Mouse (Mus musculus) heart, embryonic 13.5 days (tissue): Measurements from ENCODE around the gene Ptprg. TPM values are rescaled to one million over a fixed set of nuclear protein-coding genes. Genes with fewer than 3 reads are reported as not detected.

Source experiments
- ATAC-seq: fragments of 200-750 bp; cut with Nextera tagmentation; 2 replicates; pipeline ENCODE4 v1.8.0; 2017; ENCODE audit warnings: moderate TSS enrichment; ENCODE audit not compliant: insufficient number of reproducible peaks, low FRiP score, low TSS enrichment; ENCODE audit errors: extremely low read depth
- H3K27ac ChIP-seq: fragments of 300-500 bp; sonication (generic); replicated peaks from 2 replicates; pipeline ENCODE4 v1.5.1; 2015; ENCODE audit warnings: moderate library complexity, mild to moderate bottlenecking, inconsistent platforms
- H3K27me3 ChIP-seq: fragments of 300-500 bp; sonication (generic); replicated peaks from 2 replicates; pipeline ENCODE4 v1.6.1; 2015; ENCODE audit warnings: mild to moderate bottlenecking, inconsistent platforms
- H3K36me3 ChIP-seq: fragments of 300-500 bp; sonication (generic); 2 replicates; pipeline ENCODE4 v1.6.1; 2015; ENCODE audit warnings: mild to moderate bottlenecking, inconsistent platforms
- H3K4me1 ChIP-seq: fragments of 300-500 bp; sonication (generic); 2 replicates; pipeline ENCODE4 v1.6.1; 2015; ENCODE audit warnings: inconsistent platforms
- H3K4me2 ChIP-seq: fragments of 300-500 bp; sonication (generic); 2 replicates; pipeline ENCODE4 v1.6.1; 2015; ENCODE audit warnings: inconsistent platforms, mild to moderate bottlenecking, moderate library complexity
- H3K4me3 ChIP-seq: fragments of 300-500 bp; sonication (generic); 2 replicates; pipeline ENCODE4 v1.5.1; 2015; ENCODE audit warnings: moderate library complexity, mild to moderate bottlenecking, inconsistent platforms
- H3K9ac ChIP-seq: fragments of 300-500 bp; sonication (generic); 2 replicates; pipeline ENCODE4 v1.6.1; 2015; ENCODE audit warnings: inconsistent platforms, mild to moderate bottlenecking, moderate library complexity
- H3K9me3 ChIP-seq: fragments of 300-500 bp; sonication (generic); 2 replicates; pipeline ENCODE4 v1.6.1; 2016; ENCODE audit warnings: inconsistent platforms
- WGBS: fragments of 180-500 bp; shearing (Covaris S2); methylation state at CpG from one replicate; pipeline ENCODE4 v1.1.7; 2015; ENCODE audit warnings: mixed read lengths; 5-methylcytosine and 5-hydroxymethylcytosine counted together
- polyA plus RNA-seq: library from polyadenylated mRNA; unstranded; fragments of >200 nt; fragmentation: Nextera tagmentation; extraction: Ambion mirVana; gene quantifications from 2 replicates; pipeline ENCODE4 v1.2.1, GENCODE M21; 2015

Gene Ptprg
- polyA plus RNA-seq, 1 experiment from 2014 or later: 18.3 TPM

DNA sequence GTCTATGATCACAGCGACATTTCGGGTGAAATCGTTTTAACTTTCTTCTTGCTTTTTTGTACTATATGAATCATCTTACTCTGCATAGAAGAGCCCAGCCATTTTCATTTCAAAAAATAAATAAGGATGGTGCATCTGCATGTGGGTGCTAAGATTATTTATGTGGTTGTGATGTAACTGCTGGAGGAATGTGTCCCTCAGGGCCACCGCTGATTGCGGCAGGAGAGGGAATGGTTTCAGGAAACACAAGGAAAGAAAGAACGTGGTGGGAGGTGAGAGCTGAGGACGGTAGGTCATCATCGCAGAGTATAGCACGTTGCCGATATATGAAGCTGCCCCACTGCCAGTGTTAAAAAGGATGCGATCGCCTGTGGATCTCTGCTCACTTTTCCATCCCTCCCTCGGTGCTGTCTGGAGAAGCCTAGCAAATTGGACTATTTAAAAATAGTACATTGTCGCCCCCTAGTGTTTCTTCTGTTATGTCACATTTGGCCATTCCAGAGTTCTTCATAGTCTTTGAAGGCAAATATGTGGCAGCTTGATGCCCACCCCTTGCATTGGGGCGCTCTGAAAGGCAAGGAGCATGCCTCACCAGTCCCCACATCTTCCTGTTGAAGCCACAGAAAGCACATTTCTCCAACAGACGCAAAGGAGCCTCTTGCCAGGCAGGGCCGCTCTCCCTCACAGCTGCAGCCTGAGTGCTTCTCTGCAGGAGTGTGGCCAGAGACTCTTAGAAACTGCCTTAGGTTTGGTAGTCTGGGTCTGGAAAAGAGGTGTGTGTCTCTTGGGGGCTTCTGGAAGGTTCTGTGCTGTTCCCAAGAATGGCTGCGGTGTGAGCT is 586.5 kb downstream of the Ptprg start:
- Histone ChIP-seq H3K4me1 (peaks cover 13% of the 10 kb centered on the region), H3K27ac (no peak overlapping the region), H3K36me3 (0 out of 2 replicates have a peak, but pooled peaks cover 7% of the 10 kb centered on the region), H3K4me2 (peak overlapping the region; percentile 47), H3K4me3 (peak overlapping the region; percentile 8; the same call in 1 of the 2 replicates), H3K9me3 (no peaks in the 10 kb centered on the region), H3K9ac (no peak overlapping the region), H3K27me3 (no peaks in the 10 kb centered on the region)
- ATAC-seq: no peak
- WGBS: 43% methylated on average over 18 of the region's 18 CpGs

DNA sequence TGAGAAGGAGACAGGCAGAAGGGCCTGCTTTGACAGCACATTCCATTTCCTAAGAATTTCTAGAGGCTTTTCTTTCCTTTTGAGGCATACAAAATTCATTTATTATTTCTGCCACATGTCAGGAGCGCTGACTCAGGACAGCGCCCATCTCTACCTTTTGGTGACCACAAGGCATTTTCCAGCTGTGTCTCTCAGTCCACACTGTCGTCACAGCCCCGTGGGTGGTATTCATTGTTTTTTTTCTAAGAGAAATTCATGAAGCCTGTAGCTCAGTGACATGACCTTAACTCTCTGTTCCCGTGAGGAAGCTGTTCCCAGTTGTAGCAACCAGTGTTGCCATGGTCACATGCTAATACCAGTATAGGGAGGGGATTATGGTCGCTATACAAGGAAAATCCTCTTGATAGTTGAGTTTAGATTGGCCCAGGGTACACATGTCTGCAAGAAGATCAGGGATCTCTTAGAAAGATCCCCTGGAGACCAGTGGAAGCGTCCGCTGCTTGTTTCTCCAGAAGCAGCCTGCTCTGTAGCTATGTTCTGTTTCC is 590.7 kb downstream of the Ptprg start:
- Histone ChIP-seq H3K4me2 (no peak overlapping the region), H3K9ac (no peak overlapping the region), H3K4me3 (no peak overlapping the region), H3K4me1 (peaks cover 10% of the 10 kb centered on the region), H3K27me3 (no peaks in the 10 kb centered on the region), H3K9me3 (no peaks in the 10 kb centered on the region), H3K27ac (no peak overlapping the region; the same call in 1 of the 2 replicates), H3K36me3 (peaks cover 23% of the 10 kb centered on the region)
- WGBS: 61% methylated on average over 8 of the region's 8 CpGs
- ATAC-seq: no peak

DNA sequence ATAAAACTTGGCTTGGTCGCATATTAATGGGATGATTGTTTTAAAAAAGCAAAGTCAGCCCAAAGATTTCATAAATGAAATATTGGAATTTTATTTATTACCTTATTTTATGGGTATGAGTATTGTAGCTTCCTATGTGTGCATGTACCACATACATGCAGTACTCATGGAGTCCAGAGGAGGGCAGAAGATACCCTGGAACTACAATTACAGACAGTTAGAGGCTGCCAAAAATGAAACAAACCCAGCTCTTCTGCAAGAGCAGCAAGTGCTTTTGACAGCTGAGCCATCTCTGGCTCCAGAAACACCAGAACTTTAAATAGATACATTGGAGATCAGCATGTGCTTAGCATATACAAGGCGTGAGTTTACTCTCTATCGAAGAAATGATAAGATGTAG is 592.6 kb downstream of the Ptprg start:
- H3K27ac ChIP-seq: no peak overlapping the region
- 86% methylated on average over 3 of the region's 3 CpGs for WGBS
- no peak for ATAC-seq
- H3K4me2 ChIP-seq: no peak overlapping the region
- no peak overlapping the region for H3K4me3 ChIP-seq
- no peaks in the 10 kb centered on the region for H3K9me3 ChIP-seq
- peaks cover 10% of the 10 kb centered on the region for H3K4me1 ChIP-seq
- H3K36me3 ChIP-seq: peaks cover 23% of the 10 kb centered on the region
- H3K27me3 ChIP-seq: no peaks in the 10 kb centered on the region
- no peak overlapping the region for H3K9ac ChIP-seq

DNA sequence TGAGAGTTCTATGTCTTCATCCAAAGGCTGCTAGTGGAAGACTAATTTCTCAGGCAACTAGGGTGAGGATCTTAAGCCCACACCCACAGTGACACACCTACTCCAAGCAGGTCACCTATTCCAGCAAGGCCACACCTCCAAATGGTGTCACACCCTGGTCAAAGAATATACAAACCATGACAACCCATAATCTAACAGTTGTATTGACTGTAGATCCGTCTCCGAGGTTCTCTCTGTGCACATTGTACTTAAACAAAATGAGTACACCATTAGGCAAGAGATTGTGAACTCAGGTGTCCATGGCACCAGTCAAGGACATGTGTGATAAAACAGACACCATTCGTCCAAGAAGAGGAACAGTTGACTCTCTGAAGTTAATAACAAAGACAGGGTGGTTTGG is 596.2 kb downstream of the Ptprg start:
- Histone ChIP-seq H3K36me3 (peaks cover 19% of the 10 kb centered on the region), H3K9me3 (no peaks in the 10 kb centered on the region), H3K4me3 (no peak overlapping the region), H3K27ac (no peak overlapping the region), H3K4me1 (no peaks in the 10 kb centered on the region), H3K4me2 (no peak overlapping the region), H3K27me3 (no peaks in the 10 kb centered on the region), H3K9ac (no peak overlapping the region)
- no peak for ATAC-seq
- WGBS: 63% methylated on average over 3 of the region's 3 CpGs

DNA sequence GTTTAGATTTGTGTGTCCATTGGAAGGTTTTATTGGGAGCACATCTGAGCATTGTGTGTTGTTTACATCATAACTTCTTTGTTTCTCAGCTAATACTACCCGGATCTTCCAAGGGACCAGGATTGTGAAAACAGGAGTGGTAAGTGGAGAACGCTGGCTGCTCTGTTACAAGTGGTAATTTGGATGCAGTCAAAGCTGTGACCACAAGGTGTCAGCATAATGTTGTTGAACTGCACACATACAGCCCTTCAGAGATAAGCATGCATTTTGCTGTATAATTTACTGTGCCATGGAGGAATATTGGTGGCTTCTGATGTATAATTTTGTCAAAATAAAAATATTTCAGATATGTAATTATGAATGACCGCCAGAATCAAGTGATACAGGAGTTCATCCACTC is 598.6 kb downstream of the Ptprg start:
- 27% methylated on average over 3 of the region's 3 CpGs for WGBS
- H3K27ac ChIP-seq: no peak overlapping the region

DNA sequence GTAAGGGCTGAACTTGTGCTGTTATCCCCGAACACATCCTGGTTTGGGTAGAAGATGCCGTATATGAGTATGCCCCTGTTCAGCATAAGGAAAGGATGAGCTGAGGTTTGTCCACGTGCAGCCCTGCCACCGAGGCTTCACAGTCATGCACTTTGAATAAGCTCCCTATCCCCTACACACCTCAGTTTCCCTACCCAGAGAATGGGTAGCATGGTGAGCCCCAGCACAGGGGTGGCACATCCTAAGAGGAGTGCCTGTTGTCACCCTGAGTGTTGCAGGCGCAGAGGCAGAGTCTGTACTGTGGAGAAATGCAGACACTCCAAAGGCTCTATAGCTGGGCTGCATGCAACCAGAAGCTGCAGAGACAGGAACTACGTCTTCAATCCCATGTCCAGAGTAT is 599.4 kb downstream of the Ptprg start:
- ATAC-seq: no peak
- H3K9ac ChIP-seq: no peak overlapping the region
- H3K4me2 ChIP-seq: no peak overlapping the region
- H3K27me3 ChIP-seq: no peaks in the 10 kb centered on the region
- no peaks in the 10 kb centered on the region for H3K9me3 ChIP-seq
- H3K36me3 ChIP-seq: 0 out of 2 replicates have a peak, but pooled peaks cover 2% of the 10 kb centered on the region
- no peak overlapping the region for H3K27ac ChIP-seq
- 85% methylated on average over 6 of the region's 6 CpGs for WGBS
- peaks cover 9% of the 10 kb centered on the region for H3K4me1 ChIP-seq
- H3K4me3 ChIP-seq: no peak overlapping the region

More for the DNA sequence above, 598.6 kb downstream of the Ptprg start:
- H3K4me1 ChIP-seq: peaks cover 4% of the 10 kb centered on the region
- no peaks in the 10 kb centered on the region for H3K27me3 ChIP-seq
- H3K9me3 ChIP-seq: no peaks in the 10 kb centered on the region
- H3K4me2 ChIP-seq: no peak overlapping the region
- ATAC-seq: no peak
- H3K36me3 ChIP-seq: 0 out of 2 replicates have a peak, but pooled peaks cover 2% of the 10 kb centered on the region
- H3K4me3 ChIP-seq: no peak overlapping the region
- no peak overlapping the region for H3K9ac ChIP-seq

DNA sequence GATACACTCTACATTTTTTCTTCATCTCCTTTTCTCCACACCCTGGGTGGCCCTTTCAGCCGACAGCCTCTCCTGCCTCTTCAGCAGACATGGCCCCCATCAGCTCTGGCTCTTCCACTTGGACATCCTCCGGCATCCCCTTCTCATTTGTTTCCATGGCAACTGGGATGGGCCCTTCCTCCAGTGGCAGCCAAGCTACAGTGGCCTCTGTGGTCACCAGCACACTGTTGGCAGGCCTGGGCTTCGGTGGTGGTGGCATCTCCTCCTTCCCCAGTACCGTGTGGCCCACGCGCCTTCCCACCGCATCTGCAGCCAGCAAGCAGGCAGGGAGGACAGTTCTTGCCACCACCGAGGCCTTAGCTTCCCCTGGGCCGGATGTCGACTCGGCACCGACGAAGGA is 600.3 kb downstream of the Ptprg start:
- no peak for ATAC-seq
- 80% methylated on average over 13 of the region's 13 CpGs for WGBS

DNA sequence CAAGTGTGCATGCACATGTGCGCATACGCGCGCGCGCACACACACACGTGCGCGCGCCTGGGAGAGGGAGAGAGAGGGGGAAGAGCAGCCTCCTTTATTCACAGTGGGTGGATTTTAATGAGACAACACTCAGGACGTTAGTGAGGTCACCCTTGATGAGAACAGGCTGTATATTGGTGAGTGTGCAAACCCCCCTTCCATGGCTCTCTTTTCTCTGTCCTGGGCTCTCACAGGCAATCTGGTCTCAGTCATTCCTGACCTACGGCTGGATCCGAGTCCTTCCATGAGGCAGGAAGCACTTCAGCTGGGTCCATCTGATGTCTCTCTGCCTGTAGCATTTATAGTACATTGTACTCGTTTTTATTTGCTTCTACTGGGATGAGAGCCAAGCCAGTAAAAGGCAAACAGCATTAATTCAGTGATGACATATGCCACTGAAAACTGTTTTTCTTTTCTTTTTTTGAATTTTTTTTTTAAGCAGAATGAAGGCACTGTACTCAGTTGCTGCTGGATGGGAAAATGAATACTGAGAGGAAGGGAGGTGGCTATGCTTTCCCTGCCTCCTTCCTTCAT is 608.5 kb downstream of the Ptprg start:
- Histone ChIP-seq H3K9ac (no peak overlapping the region), H3K4me2 (no peak overlapping the region), H3K36me3 (no peaks in the 10 kb centered on the region), H3K27ac (peak overlapping the region; percentile 28; the same call in 1 of the 2 replicates), H3K27me3 (no peaks in the 10 kb centered on the region), H3K4me3 (no peak overlapping the region), H3K9me3 (no peaks in the 10 kb centered on the region), H3K4me1 (peaks cover 6% of the 10 kb centered on the region)
- WGBS: 82% methylated on average over 14 of the region's 14 CpGs
- ATAC-seq: no peak

More for the DNA sequence above, 600.3 kb downstream of the Ptprg start:
- H3K36me3 ChIP-seq: no peaks in the 10 kb centered on the region
- H3K9me3 ChIP-seq: no peaks in the 10 kb centered on the region
- no peak overlapping the region for H3K4me3 ChIP-seq
- H3K27me3 ChIP-seq: no peaks in the 10 kb centered on the region
- H3K4me1 ChIP-seq: peaks cover 9% of the 10 kb centered on the region
- no peak overlapping the region for H3K4me2 ChIP-seq
- H3K9ac ChIP-seq: no peak overlapping the region
- no peak overlapping the region for H3K27ac ChIP-seq

DNA sequence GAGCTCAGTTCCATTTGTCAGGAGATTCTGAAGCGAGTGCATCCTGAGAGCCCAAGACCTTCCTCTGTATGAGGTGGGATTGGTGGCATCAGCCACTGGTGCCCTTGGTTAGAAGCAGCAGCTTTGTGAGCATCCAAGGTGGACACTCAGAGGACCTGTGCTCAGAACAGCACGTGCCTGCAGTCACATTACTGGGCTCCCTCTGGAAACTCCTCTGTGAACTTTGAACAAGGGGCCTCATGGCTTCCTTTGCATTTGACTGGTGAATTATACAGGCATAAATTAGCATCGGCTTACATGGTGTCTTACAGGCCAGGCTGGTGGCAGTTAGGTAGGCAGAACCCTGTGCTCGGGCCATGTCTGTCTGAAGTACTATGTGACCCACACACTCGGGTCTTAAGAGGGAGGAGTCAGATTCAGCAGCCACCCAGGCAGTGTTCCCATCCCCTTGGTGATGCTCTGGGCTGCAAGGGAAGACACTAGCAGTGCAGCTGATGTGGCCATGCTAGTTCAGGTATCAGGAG is 609.1 kb downstream of the Ptprg start:
- Histone ChIP-seq H3K4me3 (no peak overlapping the region), H3K4me2 (no peak overlapping the region), H3K36me3 (no peaks in the 10 kb centered on the region), H3K27me3 (no peaks in the 10 kb centered on the region), H3K9ac (no peak overlapping the region), H3K27ac (peak overlapping the region; percentile 28; the same call in 1 of the 2 replicates), H3K9me3 (no peaks in the 10 kb centered on the region), H3K4me1 (peaks cover under 1% of the 10 kb centered on the region; the same call in 1 of the 2 replicates)
- ATAC-seq: no peak
- 68% methylated on average over 5 of the region's 5 CpGs for WGBS

DNA sequence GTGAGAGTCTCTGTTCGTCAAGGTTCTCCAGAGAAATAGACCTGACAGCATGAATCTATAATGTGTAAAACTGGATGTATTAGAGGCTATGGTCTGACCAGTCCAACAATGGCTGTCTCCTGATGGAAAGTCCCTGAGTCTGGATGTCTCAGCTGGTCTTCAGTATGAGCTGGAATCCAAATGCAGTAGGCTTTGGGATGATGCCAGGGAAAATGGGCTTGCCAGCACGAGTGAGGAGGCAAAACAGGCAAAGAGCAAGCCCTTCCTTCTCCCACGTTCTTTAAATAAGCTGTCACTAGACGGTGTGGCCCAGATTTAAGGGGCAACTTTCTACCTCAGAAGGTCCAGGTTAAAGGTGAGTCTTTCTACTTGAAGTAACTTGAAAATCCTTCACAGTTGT is 609.9 kb downstream of the Ptprg start:
- Histone ChIP-seq H3K9ac (no peak overlapping the region), H3K4me2 (no peak overlapping the region), H3K27ac (no peak overlapping the region), H3K36me3 (no peaks in the 10 kb centered on the region), H3K4me3 (no peak overlapping the region), H3K27me3 (no peaks in the 10 kb centered on the region), H3K4me1 (no peaks in the 10 kb centered on the region), H3K9me3 (no peaks in the 10 kb centered on the region)
- WGBS: 69% methylated on average over 4 of the region's 4 CpGs
- ATAC-seq: no peak

DNA sequence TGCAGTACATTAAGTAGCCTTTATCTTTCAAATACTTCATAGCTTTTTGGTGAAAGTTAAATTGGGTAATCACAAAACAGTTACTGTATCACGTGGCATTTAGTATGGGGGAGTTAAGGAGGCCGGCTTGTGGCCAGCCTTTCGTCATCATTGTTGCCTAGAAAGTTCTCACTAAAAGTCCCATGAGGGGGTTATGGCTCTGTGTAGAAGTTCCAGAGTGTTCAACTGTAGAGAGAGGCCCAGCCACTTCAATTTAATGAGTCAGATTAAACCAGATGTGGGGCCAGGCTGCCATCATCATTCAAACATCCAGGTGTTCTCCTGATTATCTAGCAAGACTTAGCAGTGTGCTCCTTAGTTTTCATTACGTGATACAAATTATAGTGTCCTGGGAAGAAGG is 613.9 kb downstream of the Ptprg start:
- no peaks in the 10 kb centered on the region for H3K36me3 ChIP-seq
- no peak overlapping the region for H3K4me3 ChIP-seq
- no peak overlapping the region for H3K9ac ChIP-seq
- no peaks in the 10 kb centered on the region for H3K9me3 ChIP-seq
- no peaks in the 10 kb centered on the region for H3K4me1 ChIP-seq
- no peak overlapping the region for H3K4me2 ChIP-seq
- 69% methylated on average over 4 of the region's 4 CpGs for WGBS
- no peak overlapping the region for H3K27ac ChIP-seq
- ATAC-seq: no peak
- H3K27me3 ChIP-seq: no peaks in the 10 kb centered on the region
